Mouse (Mus musculus): ENCODE results near the gene Rpusd4. TPM values are rescaled to one million over a fixed set of nuclear protein-coding genes. Genes with fewer than 3 reads are reported as not detected.
A peak's percentile ranks its signal among the peaks of the same experiment; 100 is the strongest.

Gene Rpusd4
- 7.5 and 9.0 TPM in 2 replicates for polyA plus RNA-seq (2012; rRNA removed)

DNA sequence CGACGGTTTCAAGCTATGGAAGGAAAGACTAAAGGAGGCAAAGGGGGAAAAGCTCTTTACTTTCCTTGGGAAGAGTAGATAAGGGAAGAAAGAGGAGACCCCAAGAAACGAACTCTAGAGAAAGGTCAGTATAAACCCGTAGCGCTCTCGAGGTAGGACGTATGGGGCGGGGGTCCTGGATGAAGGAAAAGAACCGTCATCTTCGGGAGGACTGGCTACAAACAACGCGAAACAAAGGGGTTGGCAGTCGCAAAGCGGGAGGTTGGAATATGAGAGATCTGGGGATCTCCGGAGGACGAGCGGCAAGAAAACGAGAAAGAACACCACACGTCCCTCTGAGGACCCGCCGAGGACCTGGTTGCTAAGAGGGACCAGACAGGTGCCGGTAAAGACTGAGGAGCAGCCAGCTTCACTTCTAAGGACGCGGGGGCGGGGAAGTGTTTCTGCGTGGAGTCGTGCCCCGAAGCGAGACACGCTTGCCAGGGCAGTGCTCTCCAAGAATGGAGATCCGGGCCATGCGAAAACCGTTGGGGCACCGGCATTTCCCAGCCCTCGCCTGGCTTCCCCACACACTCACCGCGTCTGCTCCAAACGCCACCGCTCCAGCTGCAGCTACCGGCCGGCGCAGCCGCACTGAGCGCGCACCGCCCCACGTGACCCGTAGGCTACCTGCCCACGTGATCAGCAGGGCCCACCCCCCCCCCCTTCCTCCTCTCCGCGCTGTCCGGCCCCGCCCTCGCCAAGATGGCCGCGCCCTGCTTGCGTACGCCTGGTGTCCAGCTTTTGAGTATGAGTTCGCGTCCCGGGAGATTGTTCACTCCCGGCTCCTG, at the start of gene Rpusd4, which contains the start of gene Fam118b:
Gene Rpusd4 (plus strand): TSS at position 720 of the 830 bp plus-strand sequence.
Gene Fam118b (minus strand): TSS at position 660 of the 830 bp plus-strand sequence.
- no peak for TF ChIP-seq CTCF (IDR thresholded peaks at IDR 0.05; ENCODE audit: insufficient read depth, low read length)
- TF ChIP-seq POLR2A (IDR thresholded peaks at IDR 0.05; ENCODE audit: borderline replicate concordance, extremely low read depth, low read depth, low read length) = peak; percentile 96; the same call in 1 of the 2 replicates
- peak within 1 kb of the TSS; percentile 96 for H3K4me3 ChIP-seq (replicated peaks; ENCODE audit: extremely low read depth, low read depth, low read length)
- H3K4me1 ChIP-seq (ENCODE audit: control insufficient read depth, insufficient read depth, low read length) = peaks cover 3% of the 10 kb centered on the region; the same call in 1 of the 2 replicates
- peak; percentile 87 for DNase-seq
- WGBS = under 1% methylated on average over 62 of the region's 62 CpGs

DNA sequence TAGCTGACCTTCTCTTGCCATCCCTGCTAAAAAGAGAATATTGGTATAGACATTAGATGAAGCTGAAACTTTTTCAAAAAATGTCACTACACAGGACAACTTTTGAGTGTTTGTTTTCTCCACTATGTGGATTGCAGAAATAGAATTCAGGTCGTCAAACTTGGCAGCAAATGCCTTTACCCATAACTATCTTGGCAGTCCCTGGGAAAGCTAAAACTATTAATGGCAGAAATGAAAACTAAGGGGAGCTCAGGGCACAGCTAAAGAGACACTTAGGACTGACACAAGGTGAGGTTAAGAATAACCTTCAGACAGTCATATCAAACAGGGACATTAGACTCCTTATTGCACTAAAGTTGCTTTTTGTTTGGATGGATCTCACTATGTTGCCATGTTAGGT, 49.7 kb upstream of the Rpusd4 start:
- H3K4me3 ChIP-seq (replicated peaks; ENCODE audit: extremely low read depth, low read depth, low read length) = no peak overlapping the region
- no peaks in the 10 kb centered on the region for H3K4me1 ChIP-seq (ENCODE audit: control insufficient read depth, insufficient read depth, low read length)
- no peak for DNase-seq
- 49% methylated on average over 1 of the region's 1 CpGs for WGBS
- TF ChIP-seq CTCF (IDR thresholded peaks at IDR 0.05; ENCODE audit: insufficient read depth, low read length) = no peak
- TF ChIP-seq POLR2A (IDR thresholded peaks at IDR 0.05; ENCODE audit: borderline replicate concordance, extremely low read depth, low read depth, low read length) = no peak

DNA sequence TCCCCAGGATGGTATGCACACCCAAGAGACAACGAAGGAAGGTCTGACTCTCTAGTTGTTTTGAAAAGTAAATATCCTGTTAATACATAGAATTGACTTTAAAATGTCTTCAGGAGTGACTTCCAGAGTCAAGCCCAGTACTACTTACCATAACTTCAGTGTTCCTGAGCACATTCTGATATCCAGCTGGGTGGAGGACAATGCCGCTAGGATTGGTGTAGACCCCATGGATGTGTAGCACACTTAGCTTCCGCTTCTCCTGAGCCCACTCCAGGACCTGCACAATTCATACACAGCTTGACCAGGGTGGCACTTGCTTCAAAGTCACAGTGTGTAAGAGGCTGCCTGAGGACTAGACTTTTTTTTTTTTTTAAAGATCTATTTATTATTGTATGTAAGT, 44.2 kb upstream of the Rpusd4 start:
- DNase-seq = no peak
- H3K4me3 ChIP-seq (replicated peaks; ENCODE audit: extremely low read depth, low read depth, low read length) = no peak overlapping the region
- 95% methylated on average over 3 of the region's 3 CpGs for WGBS
- TF ChIP-seq CTCF (IDR thresholded peaks at IDR 0.05; ENCODE audit: insufficient read depth, low read length) (no peak), POLR2A (IDR thresholded peaks at IDR 0.05; ENCODE audit: borderline replicate concordance, extremely low read depth, low read depth, low read length) (no peak)
- no peaks in the 10 kb centered on the region for H3K4me1 ChIP-seq (ENCODE audit: control insufficient read depth, insufficient read depth, low read length)

DNA sequence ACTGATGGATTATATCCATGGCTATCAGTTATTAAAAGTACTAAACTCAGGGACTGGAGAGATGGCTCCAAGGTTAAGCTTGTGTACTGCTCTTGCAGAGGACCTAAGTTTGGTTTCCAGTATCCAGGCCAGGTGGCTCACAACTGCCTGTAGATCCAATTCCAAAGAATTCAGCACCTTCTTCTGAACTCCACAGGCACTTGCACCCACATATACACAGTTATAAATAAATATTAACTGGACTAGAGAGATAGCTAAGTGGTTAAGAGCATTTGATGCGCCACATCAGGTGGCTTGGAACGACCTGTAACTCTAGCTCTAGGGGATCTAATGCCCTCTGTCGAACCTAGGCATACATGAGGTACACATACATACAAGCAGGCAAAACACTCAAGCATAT, 39.0 kb upstream of the Rpusd4 start:
- 90% methylated on average over 3 of the region's 3 CpGs for whole genome bisulfite sequencing
- H3K4me3 ChIP-seq (replicated peaks; ENCODE audit: extremely low read depth, low read depth, low read length) = no peak overlapping the region
- DNase-seq = no peak
- no peaks in the 10 kb centered on the region for H3K4me1 ChIP-seq (ENCODE audit: control insufficient read depth, insufficient read depth, low read length)
- no peak for TF ChIP-seq POLR2A (IDR thresholded peaks at IDR 0.05; ENCODE audit: borderline replicate concordance, extremely low read depth, low read depth, low read length)
- no peak for TF ChIP-seq CTCF (IDR thresholded peaks at IDR 0.05; ENCODE audit: insufficient read depth, low read length)

DNA sequence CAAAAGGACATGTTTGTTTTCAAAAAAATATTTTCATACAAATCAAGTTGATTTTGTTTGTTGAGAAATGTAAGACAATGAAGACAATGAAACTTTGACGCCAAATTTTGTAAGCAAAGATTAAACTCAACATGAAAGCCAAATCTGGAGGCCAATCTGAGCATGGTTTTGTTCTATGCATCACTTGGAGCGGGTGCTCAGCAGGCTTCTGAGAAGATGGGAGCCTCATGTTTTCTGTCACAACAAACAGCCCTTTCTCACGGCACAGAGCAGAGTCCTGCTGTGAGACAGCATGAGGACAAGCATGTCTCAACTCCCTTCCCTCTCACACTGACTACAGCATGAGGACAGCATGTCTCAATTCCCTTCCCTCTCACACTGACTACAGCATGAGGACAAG, 31.7 kb upstream of the Rpusd4 start:
- DNase-seq = no peak
- no peak for TF ChIP-seq POLR2A (IDR thresholded peaks at IDR 0.05; ENCODE audit: borderline replicate concordance, extremely low read depth, low read depth, low read length)
- no peak for TF ChIP-seq CTCF (IDR thresholded peaks at IDR 0.05; ENCODE audit: insufficient read depth, low read length)
- Histone ChIP-seq H3K4me1 (ENCODE audit: control insufficient read depth, insufficient read depth, low read length) (peaks cover 2% of the 10 kb centered on the region; the same call in 1 of the 2 replicates), H3K4me3 (replicated peaks; ENCODE audit: extremely low read depth, low read depth, low read length) (no peak overlapping the region)
- 58% methylated on average over 3 of the region's 3 CpGs for WGBS

DNA sequence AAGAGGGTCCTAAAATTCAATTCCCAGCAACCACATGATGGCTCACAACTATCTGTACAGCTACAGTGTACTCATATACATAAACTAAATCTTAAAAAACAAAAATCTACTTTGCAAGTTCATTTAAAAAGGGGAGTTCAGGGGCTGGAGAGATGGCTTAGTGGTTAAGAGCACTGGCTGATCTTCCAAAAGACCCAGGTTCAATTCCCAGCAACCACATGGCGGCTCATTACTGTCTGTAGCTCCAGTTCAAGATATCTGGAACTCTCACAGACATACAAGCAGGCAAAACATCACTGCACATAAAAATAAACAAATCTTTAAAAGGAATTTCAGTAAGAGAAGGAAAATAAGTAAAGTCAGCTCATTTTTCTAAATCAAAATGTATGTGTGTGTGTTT, 29.3 kb upstream of the Rpusd4 start:
- 95% methylated on average over 1 of the region's 1 CpGs for WGBS
- H3K4me1 ChIP-seq (ENCODE audit: control insufficient read depth, insufficient read depth, low read length) = peaks cover 2% of the 10 kb centered on the region; the same call in 1 of the 2 replicates
- H3K4me3 ChIP-seq (replicated peaks; ENCODE audit: extremely low read depth, low read depth, low read length) = no peak overlapping the region
- no peak for DNase-seq
- TF ChIP-seq CTCF (IDR thresholded peaks at IDR 0.05; ENCODE audit: insufficient read depth, low read length) (no peak), POLR2A (IDR thresholded peaks at IDR 0.05; ENCODE audit: borderline replicate concordance, extremely low read depth, low read depth, low read length) (no peak)

DNA sequence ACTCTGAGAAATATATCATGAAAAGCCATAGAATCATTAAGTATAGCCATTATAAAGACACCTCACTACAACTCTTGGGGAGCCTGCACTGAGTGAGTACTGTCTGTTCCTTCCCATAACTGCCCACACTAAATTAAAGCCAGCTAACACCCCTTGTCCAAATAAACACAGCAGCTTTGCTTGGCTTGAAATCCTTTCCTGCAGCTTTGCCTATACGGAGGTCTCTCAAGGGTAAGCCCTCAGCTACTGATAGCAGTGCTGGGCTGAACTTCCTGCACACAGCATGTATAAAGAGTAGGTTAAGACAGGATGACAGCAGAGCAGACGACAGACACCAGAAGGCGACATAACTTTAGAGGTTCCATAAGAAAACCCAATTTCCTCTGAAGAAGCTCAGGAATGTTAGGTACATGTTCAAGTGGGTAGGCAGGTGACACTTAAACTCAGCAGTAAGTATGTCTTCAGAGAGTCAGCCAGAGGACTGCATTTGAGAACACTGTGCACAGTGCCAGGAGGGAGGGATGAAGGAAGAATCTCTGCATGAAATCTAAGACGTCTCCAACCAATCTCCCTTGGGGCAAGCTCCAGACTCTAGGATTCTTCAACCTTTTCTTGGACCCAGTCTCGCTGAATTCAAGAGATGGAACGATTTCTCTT, 28.6 kb upstream of the Rpusd4 start:
- H3K4me3 ChIP-seq (replicated peaks; ENCODE audit: extremely low read depth, low read depth, low read length) = no peak overlapping the region
- 42% methylated on average over 6 of the region's 6 CpGs for WGBS
- DNase-seq = peak; percentile 17
- H3K4me1 ChIP-seq (ENCODE audit: control insufficient read depth, insufficient read depth, low read length) = peaks cover 2% of the 10 kb centered on the region; the same call in 1 of the 2 replicates
- TF ChIP-seq CTCF (IDR thresholded peaks at IDR 0.05; ENCODE audit: insufficient read depth, low read length) (no peak), POLR2A (IDR thresholded peaks at IDR 0.05; ENCODE audit: borderline replicate concordance, extremely low read depth, low read depth, low read length) (no peak)

DNA sequence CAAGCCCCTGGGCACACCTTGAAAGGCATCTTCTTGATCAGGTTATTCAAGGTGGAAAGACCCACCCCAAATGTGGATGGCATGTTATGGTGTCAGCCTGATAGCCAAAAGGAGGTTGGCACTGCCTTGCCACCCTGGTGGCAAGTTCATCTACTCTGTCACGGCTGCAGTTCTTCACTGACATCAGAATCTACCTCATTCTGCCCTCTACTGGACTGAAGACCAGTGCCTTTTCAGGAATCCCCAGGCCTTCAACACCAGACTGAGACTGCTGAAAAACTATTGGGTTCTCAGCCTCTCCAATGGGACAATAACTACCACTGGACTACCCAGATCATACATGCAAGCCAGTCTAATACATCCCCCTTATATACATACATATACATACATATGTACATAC, 27.9 kb upstream of the Rpusd4 start:
- H3K4me1 ChIP-seq (ENCODE audit: control insufficient read depth, insufficient read depth, low read length) = peaks cover 2% of the 10 kb centered on the region; the same call in 1 of the 2 replicates
- TF ChIP-seq CTCF (IDR thresholded peaks at IDR 0.05; ENCODE audit: insufficient read depth, low read length) = no peak
- no peak for TF ChIP-seq POLR2A (IDR thresholded peaks at IDR 0.05; ENCODE audit: borderline replicate concordance, extremely low read depth, low read depth, low read length)
- 39% methylated on average over 1 of the region's 1 CpGs for WGBS
- no peak overlapping the region for H3K4me3 ChIP-seq (replicated peaks; ENCODE audit: extremely low read depth, low read depth, low read length)
- DNase-seq = no peak

DNA sequence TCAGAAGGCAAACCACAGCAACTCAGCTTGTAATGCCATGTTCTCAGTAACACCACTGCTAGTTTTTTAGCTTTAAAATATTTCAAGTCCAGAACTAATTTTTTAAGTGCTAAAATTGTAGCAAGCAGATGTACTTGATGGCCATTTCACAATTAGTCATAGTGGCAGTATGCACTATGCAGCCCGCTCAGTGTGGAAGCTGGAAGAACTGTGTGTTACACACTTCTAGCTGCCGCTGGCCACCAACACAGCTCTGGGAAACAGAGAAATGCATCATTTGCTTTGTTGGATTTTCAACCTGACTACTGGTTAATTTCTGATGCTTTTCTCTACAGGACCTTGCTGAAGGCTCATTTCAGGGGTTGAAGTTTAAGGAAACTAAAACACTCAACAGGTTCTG, 20.3 kb upstream of the Rpusd4 start:
- TF ChIP-seq POLR2A (IDR thresholded peaks at IDR 0.05; ENCODE audit: borderline replicate concordance, extremely low read depth, low read depth, low read length) (no peak), CTCF (IDR thresholded peaks at IDR 0.05; ENCODE audit: insufficient read depth, low read length) (no peak)
- no peak for DNase-seq
- 87% methylated on average over 2 of the region's 2 CpGs for WGBS
- no peaks in the 10 kb centered on the region for H3K4me1 ChIP-seq (ENCODE audit: control insufficient read depth, insufficient read depth, low read length)
- no peak overlapping the region for H3K4me3 ChIP-seq (replicated peaks; ENCODE audit: extremely low read depth, low read depth, low read length)
